Mouse (Mus musculus) embryonic facial prominence, embryonic 11.5 days (tissue): ENCODE data around the gene Fgf18. TPM values are rescaled to one million over a fixed set of nuclear protein-coding genes. Genes with fewer than 3 reads are reported as not detected.

ENCODE experiments used
- ATAC-seq: fragments of 200-750 bp; cut with Nextera tagmentation; replicated peaks from 2 replicates; pipeline ENCODE4 v1.8.0; 2017; ENCODE audit warnings: low read depth; ENCODE audit not compliant: insufficient number of reproducible peaks, low FRiP score, low TSS enrichment
- DNase-seq: peaks from one replicate; pipeline ENCODE4 v3.0.0-alpha.2; 2015; ENCODE audit warnings: low spot score
- H3K27ac ChIP-seq: fragments of 300-500 bp; sonication (generic); replicated peaks from 2 replicates; pipeline ENCODE4 v1.5.1; 2014; ENCODE audit warnings: mild to moderate bottlenecking, low read depth, low read length, control low read depth
- H3K27me3 ChIP-seq: fragments of 300-500 bp; sonication (generic); 2 replicates; pipeline ENCODE4 v1.6.1; 2014; ENCODE audit warnings: mild to moderate bottlenecking, low read length, moderate library complexity, mixed read lengths; ENCODE audit not compliant: control insufficient read depth, insufficient read depth
- H3K36me3 ChIP-seq: fragments of 300-500 bp; sonication (generic); replicated peaks from 2 replicates; pipeline ENCODE4 v1.6.1; 2014; ENCODE audit warnings: low read depth, mild to moderate bottlenecking, low read length, moderate library complexity, mixed read lengths; ENCODE audit not compliant: control insufficient read depth, insufficient read depth
- H3K4me1 ChIP-seq: fragments of 300-500 bp; sonication (generic); 2 replicates; pipeline ENCODE4 v1.6.1; 2014; ENCODE audit warnings: low read length, mixed read lengths; ENCODE audit not compliant: control insufficient read depth, insufficient read depth
- H3K4me2 ChIP-seq: fragments of 300-500 bp; sonication (generic); 2 replicates; pipeline ENCODE4 v1.6.1; 2014; ENCODE audit warnings: low read depth, mild to moderate bottlenecking, control low read depth, low read length, moderate library complexity
- H3K4me3 ChIP-seq: fragments of 300-500 bp; sonication (generic); 2 replicates; pipeline ENCODE4 v1.5.1; 2014; ENCODE audit warnings: low read depth, low read length, control low read depth
- H3K9ac ChIP-seq: fragments of 300-500 bp; sonication (generic); replicated peaks from 2 replicates; pipeline ENCODE4 v1.6.1; 2014; ENCODE audit warnings: mild to moderate bottlenecking, control low read depth, low read length
- H3K9me3 ChIP-seq: fragments of 300-500 bp; sonication (generic); replicated peaks from 2 replicates; pipeline ENCODE4 v1.6.1; 2016; ENCODE audit warnings: mild to moderate bottlenecking, low read length, inconsistent platforms, mixed read lengths; ENCODE audit not compliant: control insufficient read depth
- WGBS: fragments of 180-500 bp; shearing (Covaris S2); extraction: QIAGEN DNeasy Blood & Tissue Kit; methylation state at CpG from one replicate; pipeline ENCODE4 v1.1.7; 2014; 5-methylcytosine and 5-hydroxymethylcytosine counted together
- polyA plus RNA-seq: library from polyadenylated mRNA; unstranded; fragments of >200 nt; fragmentation: Nextera tagmentation; extraction: Ambion mirVana; gene quantifications from 2 replicates; pipeline ENCODE4 v1.2.1, GENCODE M21; 2014

The Fgf18 gene
- 4.0 and 5.1 TPM in 2 replicates for polyA plus RNA-seq

- peaks cover 12% of the 10 kb centered on the region for H3K27me3 ChIP-seq
- peak within 1 kb of the TSS; percentile 98 for H3K4me2 ChIP-seq
- peaks cover 16% of the 10 kb centered on the region; the same call in 1 of the 2 replicates for H3K4me1 ChIP-seq
- no peaks in the 10 kb centered on the region for H3K9me3 ChIP-seq
- peak within 1 kb of the TSS; percentile 54 for H3K4me3 ChIP-seq
- H3K9ac ChIP-seq = peak within 1 kb of the TSS; percentile 65
- ATAC-seq (peak; percentile 26), DNase-seq (peak; percentile 65)
- H3K27ac ChIP-seq = 0 out of 2 replicates have a peak within 1 kb of the TSS, but pooled peaks have one; percentile 13
- 0% methylated on average over 38 of the region's 53 CpGs for WGBS
- no peaks in the 10 kb centered on the region; the same call in 1 of the 2 replicates for H3K36me3 ChIP-seq
Observed at GRCm38 (mm10) chr11:33147171-33147571, at the start of gene Fgf18. Gene Fgf18 (minus strand): TSS chr11:33147400.

GRCm38 (mm10) chr11:33196447-33197132, 49.4 kb upstream of the Fgf18 start:
- no peaks in the 10 kb centered on the region for H3K36me3 ChIP-seq
- H3K4me2 ChIP-seq = no peak overlapping the region
- WGBS = 9% methylated on average over 24 of the region's 24 CpGs
- no peaks in the 10 kb centered on the region for H3K9me3 ChIP-seq
- no peak overlapping the region for H3K4me3 ChIP-seq
- peaks cover 71% of the 10 kb centered on the region for H3K27me3 ChIP-seq
- ATAC-seq (no peak), DNase-seq (no peak)
- no peak overlapping the region for H3K9ac ChIP-seq
- H3K27ac ChIP-seq = no peak overlapping the region
- peaks cover 9% of the 10 kb centered on the region; the same call in 1 of the 2 replicates for H3K4me1 ChIP-seq

GRCm38 (mm10) chr11:33195531-33196446, 48.6 kb upstream of the Fgf18 start:
- no peak for ATAC-seq
- Histone ChIP-seq H3K9ac (no peak overlapping the region), H3K27ac (no peak overlapping the region), H3K9me3 (no peaks in the 10 kb centered on the region), H3K4me1 (peaks cover 6% of the 10 kb centered on the region; the same call in 1 of the 2 replicates), H3K4me2 (no peak overlapping the region), H3K36me3 (no peaks in the 10 kb centered on the region), H3K4me3 (no peak overlapping the region), H3K27me3 (peaks cover 64% of the 10 kb centered on the region)
- DNase-seq = no peak
- 4% methylated on average over 25 of the region's 25 CpGs for WGBS

GRCm38 (mm10) chr11:33195061-33195460, 47.9 kb upstream of the Fgf18 start:
- no peak overlapping the region for H3K9ac ChIP-seq
- H3K27ac ChIP-seq = no peak overlapping the region
- H3K27me3 ChIP-seq = peaks cover 57% of the 10 kb centered on the region
- H3K36me3 ChIP-seq = no peaks in the 10 kb centered on the region
- no peak for DNase-seq
- H3K4me1 ChIP-seq = peaks cover under 1% of the 10 kb centered on the region; the same call in 1 of the 2 replicates
- H3K4me3 ChIP-seq = no peak overlapping the region
- H3K9me3 ChIP-seq = no peaks in the 10 kb centered on the region
- ATAC-seq = no peak
- WGBS = 14% methylated on average over 7 of the region's 7 CpGs
- H3K4me2 ChIP-seq = no peak overlapping the region

- Histone ChIP-seq H3K4me3 (no peak overlapping the region), H3K4me1 (no peaks in the 10 kb centered on the region), H3K27me3 (peaks cover 49% of the 10 kb centered on the region), H3K9me3 (no peaks in the 10 kb centered on the region), H3K36me3 (no peaks in the 10 kb centered on the region), H3K27ac (no peak overlapping the region), H3K4me2 (peak overlapping the region; percentile 7; the same call in 1 of the 2 replicates), H3K9ac (0 out of 2 replicates have a peak overlapping the region, but pooled peaks have one; percentile 18)
- ATAC-seq (peak; percentile 63; the same call in 1 of the 2 replicates), DNase-seq (no peak)
- WGBS = 0% methylated on average over 12 of the region's 12 CpGs
Observed at GRCm38 (mm10) chr11:33193695-33194094, 46.5 kb upstream of the Fgf18 start.

GRCm38 (mm10) chr11:33181804-33182203, 34.6 kb upstream of the Fgf18 start:
- Histone ChIP-seq H3K36me3 (no peaks in the 10 kb centered on the region), H3K9me3 (no peaks in the 10 kb centered on the region), H3K4me1 (peaks cover 4% of the 10 kb centered on the region; the same call in 1 of the 2 replicates), H3K9ac (no peak overlapping the region), H3K27ac (no peak overlapping the region), H3K4me2 (no peak overlapping the region), H3K4me3 (no peak overlapping the region), H3K27me3 (no peaks in the 10 kb centered on the region; the same call in 1 of the 2 replicates)
- ATAC-seq = no peak
- no peak for DNase-seq
- WGBS = 79% methylated on average over 3 of the region's 3 CpGs

- peak; percentile 25; the same call in 1 of the 2 replicates for ATAC-seq
- Histone ChIP-seq H3K27me3 (peaks cover 3% of the 10 kb centered on the region; the same call in 1 of the 2 replicates), H3K4me3 (peak overlapping the region; percentile 14; the same call in 1 of the 2 replicates), H3K4me2 (peak overlapping the region; percentile 51), H3K9me3 (no peaks in the 10 kb centered on the region), H3K9ac (peak overlapping the region; percentile 26; the same call in 1 of the 2 replicates), H3K36me3 (no peaks in the 10 kb centered on the region), H3K4me1 (peaks cover 4% of the 10 kb centered on the region; the same call in 1 of the 2 replicates), H3K27ac (no peak overlapping the region)
- DNase-seq = peak; percentile 61
- WGBS = under 1% methylated on average over 18 of the region's 18 CpGs
Observed at GRCm38 (mm10) chr11:33180701-33181116, 33.5 kb upstream of the Fgf18 start.
